ENCODE assay signal across 8 mouse cellular contexts in the genomic region with DNA sequence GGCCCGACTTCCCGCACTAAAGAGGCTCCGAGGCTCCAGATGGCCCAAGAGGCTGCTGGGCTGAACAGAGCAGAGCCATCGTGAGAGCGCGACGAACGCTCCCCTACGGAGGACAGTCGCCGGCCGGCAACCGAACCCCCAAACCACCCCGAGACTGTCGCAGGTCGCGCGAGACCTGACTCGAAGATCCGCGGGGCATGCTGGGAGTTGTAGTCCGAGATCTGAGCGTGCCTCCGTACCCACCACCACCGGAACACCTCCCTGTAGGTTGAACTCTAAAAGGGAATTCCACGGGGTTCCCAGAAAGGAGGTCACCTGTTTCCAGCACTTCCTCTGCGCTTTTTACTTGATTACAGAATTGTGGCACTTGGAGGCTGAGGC. TPM values are rescaled to one million over a fixed set of nuclear protein-coding genes. Genes with fewer than 3 reads are reported as not detected.
DNase-seq lines count a peak whose midpoint lies in the region; ATAC-seq lines count a peak whose summit lies in the region.

A gene (minus strand): TSS at position 235 of the 381 bp plus-strand sequence.

- under 1% methylated on average over 27 of the region's 27 CpGs for WGBS in hindbrain, embryonic 13.5 days

- H3K4me2 ChIP-seq in hindbrain, embryonic 13.5 days = peak within 1 kb of the TSS; percentile 90

- H3K4me1 ChIP-seq in hindbrain, embryonic 13.5 days (replicated peaks) = peaks cover 19% of the 10 kb centered on the region

- H3K36me3 ChIP-seq in hindbrain, embryonic 13.5 days = peaks cover 30% of the 10 kb centered on the region

- H3K4me3 ChIP-seq in hindbrain, embryonic 13.5 days = peak within 1 kb of the TSS; percentile 99

- H3K27ac ChIP-seq in hindbrain, embryonic 13.5 days = peak within 1 kb of the TSS; percentile 93

- H3K9me3 ChIP-seq in hindbrain, embryonic 13.5 days = no peaks in the 10 kb centered on the region

- no peaks in the 10 kb centered on the region for H3K27me3 ChIP-seq in hindbrain, embryonic 13.5 days

- DNase-seq in NIH3T3 (ENCODE audit: low read depth) = peak; percentile 92
- peak; percentile 98 for DNase-seq in cerebellum, postnatal 10 days
- DNase-seq in frontal cortex, postnatal 14 days (ENCODE audit: low spot score in 2 of 2) = peak; percentile 86 to 88
- DNase-seq in layer of hippocampus, postnatal 25 days (ENCODE audit: extremely low spot score in 1 of 2, low spot score in 1 of 2) = peak; percentile 89 to 92
- peak; percentile 96 for DNase-seq in lung, postnatal 25 days (ENCODE audit: low spot score)
- DNase-seq in retina, embryonic 14.5 days (ENCODE audit: low spot score) = peak; percentile 97
- peak; percentile 99 for DNase-seq in thymus, postnatal 4 days

- ATAC-seq in hindbrain, embryonic 13.5 days (ENCODE audit: low FRiP score) = peak; percentile 97

- H3K9ac ChIP-seq in hindbrain, embryonic 13.5 days = peak within 1 kb of the TSS; percentile 99

RNA-seq across cellular contexts. Expression of the gene that starts here (rescaled TPM):
- polyA plus RNA-seq in hindbrain, embryonic 13.5 days (2015; fragmentation: Nextera tagmentation; extraction: Ambion mirVana) = 239 and 245 TPM in 2 replicates
- total RNA-seq in layer of hippocampus, postnatal 25 days (2021) = 100 to 1,000 TPM; 151 to 172 TPM

Comparison
In these comparisons a context has a peak if more than half of its experiments do, and no peak if none do; other contexts are left out.
1. Peak in every context shown above with its lines: DNase-seq, ATAC-seq, H3K4me3 ChIP-seq and H3K27ac ChIP-seq.